Mouse (Mus musculus): ENCODE data around the gene 5430419D17Rik. TPM values are rescaled to one million over a fixed set of nuclear protein-coding genes. Genes with fewer than 3 reads are reported as not detected.

Gene 5430419D17Rik
- polyA plus RNA-seq (2015; fragmentation: Nextera tagmentation; extraction: Ambion mirVana): not detected in 2 replicates

GRCm38 (mm10) chr7:131174121-131174520 is at the start of gene 5430419D17Rik:
Gene 5430419D17Rik (plus strand): TSS chr7:131174402.
- Histone ChIP-seq H3K4me3 (ENCODE audit: low read depth, low read length) (no peak within 1 kb of the TSS), H3K9me3 (replicated peaks; ENCODE audit: control insufficient read depth, low read length) (no peaks in the 10 kb centered on the region), H3K4me1 (ENCODE audit: control insufficient read depth, low read depth, low read length) (no peaks in the 10 kb centered on the region), H3K4me2 (ENCODE audit: low read depth, low read length) (no peak within 1 kb of the TSS), H3K27me3 (ENCODE audit: control insufficient read depth, insufficient read depth, low read depth, low read length) (no peaks in the 10 kb centered on the region), H3K27ac (ENCODE audit: low read length) (no peak within 1 kb of the TSS), H3K9ac (ENCODE audit: low read depth, low read length) (no peak within 1 kb of the TSS), H3K36me3 (ENCODE audit: control insufficient read depth, insufficient read depth) (no peaks in the 10 kb centered on the region)
- ATAC-seq (ENCODE audit: low read depth): no peak
- 62% methylated on average over 9 of the region's 9 CpGs for WGBS (ENCODE audit: insufficient replicate concordance)

- Histone ChIP-seq H3K9me3 (replicated peaks; ENCODE audit: control insufficient read depth, low read length) (no peaks in the 10 kb centered on the region), H3K27ac (ENCODE audit: low read length) (no peak overlapping the region), H3K4me2 (ENCODE audit: low read depth, low read length) (no peak overlapping the region), H3K36me3 (ENCODE audit: control insufficient read depth, insufficient read depth) (no peaks in the 10 kb centered on the region), H3K4me3 (ENCODE audit: low read depth, low read length) (no peak overlapping the region), H3K27me3 (ENCODE audit: control insufficient read depth, insufficient read depth, low read depth, low read length) (no peaks in the 10 kb centered on the region), H3K4me1 (ENCODE audit: control insufficient read depth, low read depth, low read length) (no peaks in the 10 kb centered on the region), H3K9ac (ENCODE audit: low read depth, low read length) (no peak overlapping the region)
- no peak for ATAC-seq (ENCODE audit: low read depth)
- 66% methylated on average over 12 of the region's 12 CpGs for WGBS (ENCODE audit: insufficient replicate concordance)
Measured at GRCm38 (mm10) chr7:131130021-131130420, 44.2 kb upstream of the 5430419D17Rik start.

GRCm38 (mm10) chr7:131133181-131133580 is 41.0 kb upstream of the 5430419D17Rik start:
- no peaks in the 10 kb centered on the region for H3K4me1 ChIP-seq (ENCODE audit: control insufficient read depth, low read depth, low read length)
- H3K27me3 ChIP-seq (ENCODE audit: control insufficient read depth, insufficient read depth, low read depth, low read length): no peaks in the 10 kb centered on the region
- H3K4me3 ChIP-seq (ENCODE audit: low read depth, low read length): no peak overlapping the region
- H3K36me3 ChIP-seq (ENCODE audit: control insufficient read depth, insufficient read depth): no peaks in the 10 kb centered on the region
- no peaks in the 10 kb centered on the region for H3K9me3 ChIP-seq (replicated peaks; ENCODE audit: control insufficient read depth, low read length)
- H3K4me2 ChIP-seq (ENCODE audit: low read depth, low read length): no peak overlapping the region
- WGBS (ENCODE audit: insufficient replicate concordance): 51% methylated on average over 3 of the region's 3 CpGs
- ATAC-seq (ENCODE audit: low read depth): no peak
- H3K27ac ChIP-seq (ENCODE audit: low read length): no peak overlapping the region
- H3K9ac ChIP-seq (ENCODE audit: low read depth, low read length): no peak overlapping the region

- Histone ChIP-seq H3K27ac (ENCODE audit: low read length) (no peak within 1 kb of the TSS), H3K9me3 (replicated peaks; ENCODE audit: control insufficient read depth, low read length) (no peaks in the 10 kb centered on the region), H3K36me3 (ENCODE audit: control insufficient read depth, insufficient read depth) (no peaks in the 10 kb centered on the region), H3K4me3 (ENCODE audit: low read depth, low read length) (no peak within 1 kb of the TSS), H3K27me3 (ENCODE audit: control insufficient read depth, insufficient read depth, low read depth, low read length) (no peaks in the 10 kb centered on the region), H3K9ac (ENCODE audit: low read depth, low read length) (no peak within 1 kb of the TSS), H3K4me2 (ENCODE audit: low read depth, low read length) (no peak within 1 kb of the TSS), H3K4me1 (ENCODE audit: control insufficient read depth, low read depth, low read length) (no peaks in the 10 kb centered on the region)
- WGBS (ENCODE audit: insufficient replicate concordance): 68% methylated on average over 2 of the region's 2 CpGs
- ATAC-seq (ENCODE audit: low read depth): no peak
Measured at GRCm38 (mm10) chr7:131146214-131146613, 28.0 kb upstream of the 5430419D17Rik start, which contains the start of gene 4933402N03Rik. Gene 4933402N03Rik (minus strand): TSS chr7:131146314.

GRCm38 (mm10) chr7:131150179-131150578 is 24.0 kb upstream of the 5430419D17Rik start:
- no peaks in the 10 kb centered on the region for H3K27me3 ChIP-seq (ENCODE audit: control insufficient read depth, insufficient read depth, low read depth, low read length)
- H3K9ac ChIP-seq (ENCODE audit: low read depth, low read length): no peak overlapping the region
- ATAC-seq (ENCODE audit: low read depth): no peak
- no peaks in the 10 kb centered on the region for H3K9me3 ChIP-seq (replicated peaks; ENCODE audit: control insufficient read depth, low read length)
- no peak overlapping the region for H3K4me2 ChIP-seq (ENCODE audit: low read depth, low read length)
- H3K4me3 ChIP-seq (ENCODE audit: low read depth, low read length): no peak overlapping the region
- 71% methylated on average over 3 of the region's 3 CpGs for WGBS (ENCODE audit: insufficient replicate concordance)
- H3K36me3 ChIP-seq (ENCODE audit: control insufficient read depth, insufficient read depth): no peaks in the 10 kb centered on the region
- no peak overlapping the region for H3K27ac ChIP-seq (ENCODE audit: low read length)
- H3K4me1 ChIP-seq (ENCODE audit: control insufficient read depth, low read depth, low read length): no peaks in the 10 kb centered on the region

- Histone ChIP-seq H3K36me3 (ENCODE audit: control insufficient read depth, insufficient read depth) (no peaks in the 10 kb centered on the region), H3K4me2 (ENCODE audit: low read depth, low read length) (no peak overlapping the region), H3K27me3 (ENCODE audit: control insufficient read depth, insufficient read depth, low read depth, low read length) (no peaks in the 10 kb centered on the region), H3K27ac (ENCODE audit: low read length) (no peak overlapping the region), H3K4me1 (ENCODE audit: control insufficient read depth, low read depth, low read length) (no peaks in the 10 kb centered on the region), H3K9ac (ENCODE audit: low read depth, low read length) (no peak overlapping the region), H3K4me3 (ENCODE audit: low read depth, low read length) (no peak overlapping the region), H3K9me3 (replicated peaks; ENCODE audit: control insufficient read depth, low read length) (no peaks in the 10 kb centered on the region)
- 28% methylated on average over 5 of the region's 5 CpGs for whole genome bisulfite sequencing (ENCODE audit: insufficient replicate concordance)
- ATAC-seq (ENCODE audit: low read depth): no peak
Measured at GRCm38 (mm10) chr7:131153044-131153443, 21.2 kb upstream of the 5430419D17Rik start.

GRCm38 (mm10) chr7:131162251-131162650 is 12.0 kb upstream of the 5430419D17Rik start:
- Histone ChIP-seq H3K9ac (ENCODE audit: low read depth, low read length) (no peak overlapping the region), H3K4me1 (ENCODE audit: control insufficient read depth, low read depth, low read length) (no peaks in the 10 kb centered on the region), H3K4me2 (ENCODE audit: low read depth, low read length) (no peak overlapping the region), H3K27ac (ENCODE audit: low read length) (no peak overlapping the region), H3K9me3 (replicated peaks; ENCODE audit: control insufficient read depth, low read length) (no peaks in the 10 kb centered on the region), H3K4me3 (ENCODE audit: low read depth, low read length) (no peak overlapping the region), H3K27me3 (ENCODE audit: control insufficient read depth, insufficient read depth, low read depth, low read length) (no peaks in the 10 kb centered on the region), H3K36me3 (ENCODE audit: control insufficient read depth, insufficient read depth) (no peaks in the 10 kb centered on the region)
- 40% methylated on average over 7 of the region's 7 CpGs for WGBS (ENCODE audit: insufficient replicate concordance)
- no peak for ATAC-seq (ENCODE audit: low read depth)

- no peaks in the 10 kb centered on the region for H3K36me3 ChIP-seq (ENCODE audit: control insufficient read depth, insufficient read depth)
- no peak overlapping the region for H3K9ac ChIP-seq (ENCODE audit: low read depth, low read length)
- no peaks in the 10 kb centered on the region for H3K9me3 ChIP-seq (replicated peaks; ENCODE audit: control insufficient read depth, low read length)
- H3K4me1 ChIP-seq (ENCODE audit: control insufficient read depth, low read depth, low read length): no peaks in the 10 kb centered on the region
- no peak overlapping the region for H3K4me3 ChIP-seq (ENCODE audit: low read depth, low read length)
- whole genome bisulfite sequencing (ENCODE audit: insufficient replicate concordance): 48% methylated on average over 3 of the region's 3 CpGs
- ATAC-seq (ENCODE audit: low read depth): no peak
- H3K27me3 ChIP-seq (ENCODE audit: control insufficient read depth, insufficient read depth, low read depth, low read length): no peaks in the 10 kb centered on the region
- H3K4me2 ChIP-seq (ENCODE audit: low read depth, low read length): no peak overlapping the region
- no peak overlapping the region for H3K27ac ChIP-seq (ENCODE audit: low read length)
Measured at GRCm38 (mm10) chr7:131167771-131168170, 6.4 kb upstream of the 5430419D17Rik start.

GRCm38 (mm10) chr7:131169099-131169498 is 5.1 kb upstream of the 5430419D17Rik start:
- no peak overlapping the region for H3K4me2 ChIP-seq (ENCODE audit: low read depth, low read length)
- H3K36me3 ChIP-seq (ENCODE audit: control insufficient read depth, insufficient read depth): no peaks in the 10 kb centered on the region
- H3K27ac ChIP-seq (ENCODE audit: low read length): no peak overlapping the region
- H3K4me3 ChIP-seq (ENCODE audit: low read depth, low read length): no peak overlapping the region
- no peak overlapping the region for H3K9ac ChIP-seq (ENCODE audit: low read depth, low read length)
- no peaks in the 10 kb centered on the region for H3K27me3 ChIP-seq (ENCODE audit: control insufficient read depth, insufficient read depth, low read depth, low read length)
- 12% methylated on average over 2 of the region's 2 CpGs for WGBS (ENCODE audit: insufficient replicate concordance)
- no peaks in the 10 kb centered on the region for H3K9me3 ChIP-seq (replicated peaks; ENCODE audit: control insufficient read depth, low read length)
- H3K4me1 ChIP-seq (ENCODE audit: control insufficient read depth, low read depth, low read length): no peaks in the 10 kb centered on the region
- no peak for ATAC-seq (ENCODE audit: low read depth)

Measured in liver, embryonic 16.5 days (tissue).